Mouse (Mus musculus): Measurements from ENCODE around the gene Fam133b. TPM values are rescaled to one million over a fixed set of nuclear protein-coding genes. Genes with fewer than 3 reads are reported as not detected.

Fam133b gene
- 25.5 and 27.9 TPM in 2 replicates for polyA plus RNA-seq (2015; fragmentation: Nextera tagmentation; extraction: Ambion mirVana)

GRCm38 (mm10) chr5:3543629-3544479 is at the start of gene Fam133b:
Gene Fam133b (plus strand): TSS chr5:3543833.
- peak; percentile 97 for ATAC-seq
- Histone ChIP-seq H3K4me2 (ENCODE audit: low read length) (peak within 1 kb of the TSS; percentile 85), H3K9ac (replicated peaks; ENCODE audit: low read depth, low read length) (peak within 1 kb of the TSS; percentile 94), H3K27me3 (replicated peaks; ENCODE audit: control insufficient read depth, insufficient read depth, low read length) (no peaks in the 10 kb centered on the region), H3K4me3 (replicated peaks; ENCODE audit: low read length) (peak within 1 kb of the TSS; percentile 98), H3K27ac (ENCODE audit: low read length) (peak within 1 kb of the TSS; percentile 91), H3K36me3 (ENCODE audit: control insufficient read depth, insufficient read depth) (peaks cover 5% of the 10 kb centered on the region; the same call in 1 of the 2 replicates), H3K9me3 (ENCODE audit: control insufficient read depth, low read length) (no peaks in the 10 kb centered on the region), H3K4me1 (replicated peaks; ENCODE audit: control insufficient read depth, insufficient read depth, low read length) (peaks cover 13% of the 10 kb centered on the region)
- WGBS = under 1% methylated on average over 80 of the region's 80 CpGs

DNA sequence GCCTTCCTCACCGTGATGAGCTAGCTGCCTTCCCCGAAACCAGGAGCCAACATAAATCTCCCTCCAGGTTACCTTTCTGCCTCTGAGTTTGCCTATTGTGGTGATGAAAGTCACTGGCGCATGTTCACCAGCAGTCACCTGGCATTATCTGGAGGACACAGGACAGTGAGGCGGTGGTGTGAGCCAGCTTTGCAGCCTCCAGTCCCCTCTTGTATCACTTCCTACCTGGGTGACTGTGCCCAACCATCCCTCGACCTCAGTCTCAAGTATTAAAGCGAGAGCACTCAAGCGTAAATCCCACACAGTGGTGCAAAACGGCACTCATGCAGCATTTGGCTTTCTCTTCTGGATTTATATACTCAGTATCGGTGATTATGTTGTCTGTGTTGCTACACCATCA is 49.7 kb upstream of the Fam133b start:
- Histone ChIP-seq H3K4me2 (ENCODE audit: low read length) (no peak overlapping the region), H3K9me3 (ENCODE audit: control insufficient read depth, low read length) (no peaks in the 10 kb centered on the region), H3K4me3 (replicated peaks; ENCODE audit: low read length) (no peak overlapping the region), H3K27me3 (replicated peaks; ENCODE audit: control insufficient read depth, insufficient read depth, low read length) (no peaks in the 10 kb centered on the region), H3K4me1 (replicated peaks; ENCODE audit: control insufficient read depth, insufficient read depth, low read length) (no peaks in the 10 kb centered on the region), H3K36me3 (ENCODE audit: control insufficient read depth, insufficient read depth) (no peaks in the 10 kb centered on the region), H3K9ac (replicated peaks; ENCODE audit: low read depth, low read length) (no peak overlapping the region), H3K27ac (ENCODE audit: low read length) (no peak overlapping the region)
- ATAC-seq = no peak
- WGBS = 90% methylated on average over 9 of the region's 9 CpGs

DNA sequence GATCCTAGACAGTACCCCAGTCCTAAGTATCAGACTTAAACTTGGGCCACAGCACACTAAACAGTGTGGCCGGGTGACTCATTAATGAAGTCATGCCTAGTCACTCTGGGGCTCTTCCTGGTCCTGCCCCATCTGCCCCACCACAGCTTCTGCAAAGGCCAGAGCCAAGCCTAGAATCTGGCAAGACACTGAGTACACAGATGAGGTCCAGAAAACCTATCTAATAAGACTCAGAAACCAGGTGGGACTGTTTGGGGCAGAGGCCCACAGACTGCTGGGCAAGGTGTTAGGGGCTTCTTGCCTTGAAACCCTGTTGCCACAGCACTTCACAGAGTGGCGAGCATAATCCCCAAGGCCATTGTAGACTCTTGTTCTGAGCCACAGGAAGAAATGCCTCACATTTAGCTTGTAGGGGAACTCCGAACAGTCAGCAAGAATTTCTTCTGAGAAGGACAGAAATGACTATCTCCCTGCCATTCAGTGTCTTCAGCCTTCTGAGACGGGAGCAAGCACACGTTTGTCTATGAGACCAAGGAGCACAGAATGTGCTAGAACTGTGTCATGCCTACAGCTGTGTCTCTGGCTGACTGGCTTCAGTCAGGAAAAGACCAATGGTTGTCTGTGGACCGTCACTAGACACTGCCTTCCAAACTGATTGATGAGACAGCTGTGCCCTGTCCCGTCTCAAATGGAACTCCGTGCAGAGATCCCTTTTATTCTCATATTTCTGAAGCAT is 49.0 kb upstream of the Fam133b start:
- H3K9me3 ChIP-seq (ENCODE audit: control insufficient read depth, low read length) = no peaks in the 10 kb centered on the region
- no peaks in the 10 kb centered on the region for H3K4me1 ChIP-seq (replicated peaks; ENCODE audit: control insufficient read depth, insufficient read depth, low read length)
- H3K27ac ChIP-seq (ENCODE audit: low read length) = no peak overlapping the region
- ATAC-seq = no peak
- no peak overlapping the region for H3K4me2 ChIP-seq (ENCODE audit: low read length)
- 89% methylated on average over 8 of the region's 8 CpGs for WGBS
- no peaks in the 10 kb centered on the region for H3K36me3 ChIP-seq (ENCODE audit: control insufficient read depth, insufficient read depth)
- no peak overlapping the region for H3K4me3 ChIP-seq (replicated peaks; ENCODE audit: low read length)
- H3K9ac ChIP-seq (replicated peaks; ENCODE audit: low read depth, low read length) = no peak overlapping the region
- no peaks in the 10 kb centered on the region for H3K27me3 ChIP-seq (replicated peaks; ENCODE audit: control insufficient read depth, insufficient read depth, low read length)

DNA sequence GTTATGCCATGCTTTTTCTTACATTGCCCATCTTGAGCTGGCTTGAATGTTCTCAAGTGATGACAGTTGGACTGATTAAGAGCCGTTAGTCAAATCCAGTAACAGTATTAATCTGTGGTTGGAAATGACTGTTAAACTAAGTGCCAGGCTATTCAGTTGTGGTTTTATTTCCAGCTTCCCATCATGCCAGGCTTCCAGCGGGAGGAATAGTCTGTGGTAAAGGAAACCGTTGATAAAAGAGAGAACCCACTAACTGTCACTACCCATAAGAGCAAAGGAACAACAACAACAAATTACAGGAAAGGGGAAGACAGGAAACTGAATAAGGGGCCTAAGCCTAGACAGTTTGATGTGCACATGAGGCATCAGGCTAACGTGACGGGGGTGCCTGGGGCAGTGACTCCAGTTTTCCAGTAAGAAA is 46.1 kb upstream of the Fam133b start:
- Histone ChIP-seq H3K27ac (ENCODE audit: low read length) (no peak overlapping the region), H3K9me3 (ENCODE audit: control insufficient read depth, low read length) (no peaks in the 10 kb centered on the region), H3K9ac (replicated peaks; ENCODE audit: low read depth, low read length) (no peak overlapping the region), H3K36me3 (ENCODE audit: control insufficient read depth, insufficient read depth) (no peaks in the 10 kb centered on the region), H3K4me3 (replicated peaks; ENCODE audit: low read length) (no peak overlapping the region), H3K27me3 (replicated peaks; ENCODE audit: control insufficient read depth, insufficient read depth, low read length) (no peaks in the 10 kb centered on the region), H3K4me2 (ENCODE audit: low read length) (no peak overlapping the region), H3K4me1 (replicated peaks; ENCODE audit: control insufficient read depth, insufficient read depth, low read length) (no peaks in the 10 kb centered on the region)
- 72% methylated on average over 5 of the region's 5 CpGs for WGBS
- no peak for ATAC-seq

DNA sequence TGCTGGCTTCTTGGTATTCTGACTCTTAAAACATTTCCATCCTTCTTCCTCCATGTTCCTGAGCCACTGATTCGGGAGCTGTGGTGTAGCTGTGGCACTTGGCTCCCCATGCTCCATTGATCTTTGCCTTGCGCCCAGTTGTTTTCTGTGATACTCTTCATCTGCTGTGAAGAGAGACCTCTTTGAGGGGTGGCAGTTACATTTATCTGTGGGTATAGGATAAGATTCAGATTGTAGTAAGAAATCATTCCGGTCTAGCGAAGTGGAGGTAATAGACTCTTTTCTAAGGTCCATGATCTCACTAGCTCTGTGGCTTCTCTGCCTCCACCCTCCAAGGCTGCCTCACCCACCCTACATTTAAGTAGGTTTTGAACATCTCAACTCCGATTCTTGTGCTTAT is 43.3 kb upstream of the Fam133b start:
- 93% methylated on average over 5 of the region's 5 CpGs for WGBS
- H3K4me1 ChIP-seq (replicated peaks; ENCODE audit: control insufficient read depth, insufficient read depth, low read length) = 0 out of 2 replicates have a peak, but pooled peaks cover 5% of the 10 kb centered on the region
- no peak overlapping the region for H3K4me2 ChIP-seq (ENCODE audit: low read length)
- no peak overlapping the region for H3K4me3 ChIP-seq (replicated peaks; ENCODE audit: low read length)
- H3K36me3 ChIP-seq (ENCODE audit: control insufficient read depth, insufficient read depth) = no peaks in the 10 kb centered on the region
- no peak overlapping the region for H3K9ac ChIP-seq (replicated peaks; ENCODE audit: low read depth, low read length)
- H3K27ac ChIP-seq (ENCODE audit: low read length) = no peak overlapping the region
- no peaks in the 10 kb centered on the region for H3K9me3 ChIP-seq (ENCODE audit: control insufficient read depth, low read length)
- no peaks in the 10 kb centered on the region for H3K27me3 ChIP-seq (replicated peaks; ENCODE audit: control insufficient read depth, insufficient read depth, low read length)
- ATAC-seq = no peak

DNA sequence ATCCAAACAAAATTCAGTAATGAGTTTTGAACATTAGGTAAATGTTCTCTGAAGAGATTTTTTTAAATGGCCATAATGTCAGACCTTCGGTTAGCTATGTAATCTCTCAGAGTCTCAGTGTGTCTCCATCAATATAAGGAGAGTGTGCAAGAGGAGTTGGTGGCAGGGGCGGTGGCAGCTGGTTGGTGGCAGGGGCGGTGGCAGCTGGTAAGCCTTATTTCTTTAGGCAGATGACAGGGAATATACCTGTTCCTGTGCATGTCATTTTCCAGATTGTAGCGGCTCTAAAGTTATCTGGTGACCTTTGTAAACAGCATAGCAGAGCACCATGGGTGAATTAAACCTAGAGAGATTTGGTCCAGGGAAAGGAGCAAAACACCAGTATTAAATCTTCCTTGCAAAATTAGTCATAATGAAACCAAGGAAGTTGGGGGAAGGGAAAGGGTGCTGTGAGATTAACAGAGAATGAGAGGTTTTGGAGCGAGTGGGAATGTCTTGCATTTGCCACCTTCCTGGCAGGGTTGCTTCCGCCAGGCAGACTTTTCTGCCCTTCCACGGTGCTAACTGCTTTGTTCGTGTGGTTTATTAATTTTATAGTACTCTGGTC is 42.6 kb upstream of the Fam133b start:
- Histone ChIP-seq H3K4me2 (ENCODE audit: low read length) (no peak overlapping the region), H3K27ac (ENCODE audit: low read length) (no peak overlapping the region), H3K4me1 (replicated peaks; ENCODE audit: control insufficient read depth, insufficient read depth, low read length) (0 out of 2 replicates have a peak, but pooled peaks cover 5% of the 10 kb centered on the region), H3K9me3 (ENCODE audit: control insufficient read depth, low read length) (no peaks in the 10 kb centered on the region), H3K4me3 (replicated peaks; ENCODE audit: low read length) (no peak overlapping the region), H3K9ac (replicated peaks; ENCODE audit: low read depth, low read length) (no peak overlapping the region), H3K36me3 (ENCODE audit: control insufficient read depth, insufficient read depth) (no peaks in the 10 kb centered on the region), H3K27me3 (replicated peaks; ENCODE audit: control insufficient read depth, insufficient read depth, low read length) (no peaks in the 10 kb centered on the region)
- 78% methylated on average over 8 of the region's 8 CpGs for WGBS
- ATAC-seq = no peak

DNA sequence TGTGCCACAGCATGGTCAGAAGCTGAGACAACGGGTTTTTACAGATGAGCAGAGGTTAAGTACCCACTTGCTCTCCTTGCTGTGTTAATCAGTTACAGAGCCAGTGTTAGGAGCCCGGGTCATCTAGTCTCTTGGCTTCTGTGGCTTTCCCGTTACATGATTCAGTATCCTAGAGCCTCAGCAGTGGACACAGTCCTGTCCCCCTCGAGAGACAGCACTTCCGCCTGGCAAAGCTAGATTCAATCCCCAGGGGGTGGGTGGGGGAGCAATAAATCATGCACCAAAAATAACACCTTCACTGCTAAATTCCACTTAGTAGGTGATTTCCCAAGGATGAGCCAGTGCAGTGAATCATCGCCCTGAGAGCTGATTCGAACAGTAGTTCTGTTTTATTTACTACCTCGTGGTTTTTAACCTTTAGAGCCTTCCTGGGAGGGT is 42.0 kb upstream of the Fam133b start:
- Histone ChIP-seq H3K9ac (replicated peaks; ENCODE audit: low read depth, low read length) (no peak overlapping the region), H3K36me3 (ENCODE audit: control insufficient read depth, insufficient read depth) (no peaks in the 10 kb centered on the region), H3K4me1 (replicated peaks; ENCODE audit: control insufficient read depth, insufficient read depth, low read length) (0 out of 2 replicates have a peak, but pooled peaks cover 5% of the 10 kb centered on the region), H3K27me3 (replicated peaks; ENCODE audit: control insufficient read depth, insufficient read depth, low read length) (no peaks in the 10 kb centered on the region), H3K27ac (ENCODE audit: low read length) (no peak overlapping the region), H3K9me3 (ENCODE audit: control insufficient read depth, low read length) (no peaks in the 10 kb centered on the region), H3K4me3 (replicated peaks; ENCODE audit: low read length) (no peak overlapping the region), H3K4me2 (ENCODE audit: low read length) (no peak overlapping the region)
- no peak for ATAC-seq
- 68% methylated on average over 8 of the region's 8 CpGs for WGBS

- H3K9ac ChIP-seq (replicated peaks; ENCODE audit: low read depth, low read length) = no peak overlapping the region
- no peak overlapping the region for H3K27ac ChIP-seq (ENCODE audit: low read length)
- no peak overlapping the region for H3K4me2 ChIP-seq (ENCODE audit: low read length)
- 0 out of 2 replicates have a peak, but pooled peaks cover 5% of the 10 kb centered on the region for H3K4me1 ChIP-seq (replicated peaks; ENCODE audit: control insufficient read depth, insufficient read depth, low read length)
- 72% methylated on average over 11 of the region's 11 CpGs for WGBS
- ATAC-seq = peak; percentile 65
- no peaks in the 10 kb centered on the region for H3K9me3 ChIP-seq (ENCODE audit: control insufficient read depth, low read length)
- H3K27me3 ChIP-seq (replicated peaks; ENCODE audit: control insufficient read depth, insufficient read depth, low read length) = no peaks in the 10 kb centered on the region
- H3K4me3 ChIP-seq (replicated peaks; ENCODE audit: low read length) = no peak overlapping the region
- no peaks in the 10 kb centered on the region for H3K36me3 ChIP-seq (ENCODE audit: control insufficient read depth, insufficient read depth)
Observed at GRCm38 (mm10) chr5:3502610-3503350, 40.9 kb upstream of the Fam133b start.
